Mouse (Mus musculus) thymus, adult 2 months (tissue): ENCODE data around the gene Dbp. TPM values are rescaled to one million over a fixed set of nuclear protein-coding genes. Genes with fewer than 3 reads are reported as not detected.

ENCODE experiments used
- DNase-seq: peaks from one replicate; pipeline ENCODE4 v3.0.0; 2021
- H3K27ac ChIP-seq: fragments of 200-500 bp; 2 replicates; pipeline ENCODE4 v1.5.1; 2012; ENCODE audit warnings: low read length, control low read depth; ENCODE audit not compliant: control insufficient read depth, insufficient read depth
- H3K27me3 ChIP-seq: fragments of 200-500 bp; 2 replicates; pipeline ENCODE4 v1.6.1; 2012; ENCODE audit warnings: mild to moderate bottlenecking, low read length, moderate library complexity, mixed read lengths; ENCODE audit not compliant: control insufficient read depth, insufficient read depth
- H3K36me3 ChIP-seq: fragments of 200-500 bp; 2 replicates; pipeline ENCODE4 v1.6.1; 2012; ENCODE audit warnings: mild to moderate bottlenecking, low read length, moderate library complexity; ENCODE audit not compliant: control insufficient read depth, insufficient read depth
- H3K4me1 ChIP-seq: fragments of 200-500 bp; replicated peaks from 2 replicates; pipeline ENCODE4 v1.6.1; 2012; ENCODE audit warnings: low read length; ENCODE audit not compliant: control insufficient read depth, insufficient read depth
- H3K4me3 ChIP-seq: fragments of 200-500 bp; 2 replicates; pipeline ENCODE4 v1.5.1; 2012; ENCODE audit warnings: mild to moderate bottlenecking, low read length, control low read depth, moderate library complexity; ENCODE audit not compliant: control insufficient read depth, insufficient read depth
- CTCF ChIP-seq: fragments of 200-500 bp; IDR thresholded peaks from 2 replicates; pipeline ENCODE4 v1.5.1; 2012; ENCODE audit warnings: mild to moderate bottlenecking, control low read depth, low read length, moderate library complexity, borderline replicate concordance; ENCODE audit not compliant: control insufficient read depth, poor library complexity, insufficient read depth; ENCODE audit errors: extremely low read depth
- POLR2A ChIP-seq: fragments of 200-500 bp; IDR thresholded peaks from 2 replicates; pipeline ENCODE4 v1.6.1; 2012; ENCODE audit warnings: mild to moderate bottlenecking, low read length, control low read depth, moderate library complexity; ENCODE audit not compliant: control insufficient read depth, poor library complexity, insufficient read depth; ENCODE audit errors: extremely low read depth
- WGBS: fragments of 180-500 bp; shearing (Covaris S2); methylation state at CpG from one replicate; pipeline ENCODE4 v1.1.7; 2018; 5-methylcytosine and 5-hydroxymethylcytosine counted together
- polyA plus RNA-seq: library from polyadenylated mRNA; depleted of rRNA; stranded (reverse); fragments of >200 nt; gene quantifications from 2 replicates; pipeline ENCODE4 v1.2.3, GENCODE M21; 2012

The Dbp gene
- polyA plus RNA-seq, 1 experiment: 28.2 TPM

DNA sequence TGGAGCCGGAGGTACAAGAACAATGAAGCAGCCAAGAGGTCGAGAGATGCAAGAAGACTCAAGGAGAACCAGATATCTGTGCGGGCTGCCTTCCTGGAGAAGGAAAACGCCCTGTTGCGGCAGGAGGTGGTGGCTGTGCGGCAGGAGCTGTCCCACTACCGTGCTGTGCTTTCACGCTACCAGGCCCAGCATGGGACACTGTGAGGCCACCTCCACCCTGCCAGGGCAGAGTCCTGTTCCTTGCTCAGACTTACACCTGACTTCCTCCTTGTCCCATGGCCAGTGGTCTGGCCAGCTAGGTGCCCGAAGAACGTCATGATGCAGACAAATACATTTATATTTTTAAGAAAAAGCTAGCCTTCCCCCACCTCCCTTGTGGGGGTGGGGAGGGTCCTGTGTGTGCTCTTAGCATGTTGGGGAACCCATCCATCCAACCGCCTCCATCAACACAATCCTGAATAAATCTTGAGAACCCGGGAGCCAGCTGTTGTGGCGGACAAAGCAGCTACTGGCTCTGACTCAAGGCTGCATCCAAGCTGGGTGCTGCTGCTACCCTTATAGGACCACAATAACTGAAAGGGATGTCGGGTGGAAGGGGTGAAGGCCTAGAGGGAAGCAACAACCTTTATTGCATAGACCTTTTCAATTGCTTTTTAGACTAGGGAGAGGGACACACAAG lies 4.9 kb downstream of the Dbp start:
- WGBS: 93% methylated on average over 14 of the region's 14 CpGs
- no peak overlapping the region for H3K27ac ChIP-seq
- no peak for DNase-seq
- H3K4me3 ChIP-seq: no peak overlapping the region
- TF ChIP-seq CTCF: no peak
- peaks cover 42% of the 10 kb centered on the region for H3K4me1 ChIP-seq
- H3K27me3 ChIP-seq: no peaks in the 10 kb centered on the region
- peaks cover 8% of the 10 kb centered on the region for H3K36me3 ChIP-seq

GRCm38 (mm10) chr7:45710477-45711191 lies 5.7 kb downstream of the Dbp start:
- no peak overlapping the region for H3K27ac ChIP-seq
- no peak for DNase-seq
- H3K36me3 ChIP-seq: peaks cover 8% of the 10 kb centered on the region
- peaks cover 41% of the 10 kb centered on the region for H3K4me1 ChIP-seq
- TF ChIP-seq CTCF (no peak), POLR2A (no peak)
- H3K27me3 ChIP-seq: no peaks in the 10 kb centered on the region
- H3K4me3 ChIP-seq: no peak overlapping the region
- whole genome bisulfite sequencing: 94% methylated on average over 20 of the region's 20 CpGs

GRCm38 (mm10) chr7:45711316-45712021 lies 6.6 kb downstream of the Dbp start:
- no peak overlapping the region for H3K27ac ChIP-seq
- no peak overlapping the region for H3K4me3 ChIP-seq
- TF ChIP-seq CTCF: no peak
- TF ChIP-seq POLR2A: no peak
- H3K36me3 ChIP-seq: peaks cover 8% of the 10 kb centered on the region
- peaks cover 39% of the 10 kb centered on the region for H3K4me1 ChIP-seq
- 95% methylated on average over 24 of the region's 24 CpGs for WGBS
- no peaks in the 10 kb centered on the region for H3K27me3 ChIP-seq
- DNase-seq: no peak

- H3K4me3 ChIP-seq: no peak overlapping the region
- H3K27ac ChIP-seq: no peak overlapping the region
- H3K36me3 ChIP-seq: peaks cover 8% of the 10 kb centered on the region
- TF ChIP-seq CTCF: no peak
- TF ChIP-seq POLR2A: no peak
- H3K27me3 ChIP-seq: no peaks in the 10 kb centered on the region
- DNase-seq: no peak
- 95% methylated on average over 21 of the region's 21 CpGs for WGBS
- peaks cover 40% of the 10 kb centered on the region for H3K4me1 ChIP-seq
Observed at GRCm38 (mm10) chr7:45712022-45712757, 7.3 kb downstream of the Dbp start.

DNA sequence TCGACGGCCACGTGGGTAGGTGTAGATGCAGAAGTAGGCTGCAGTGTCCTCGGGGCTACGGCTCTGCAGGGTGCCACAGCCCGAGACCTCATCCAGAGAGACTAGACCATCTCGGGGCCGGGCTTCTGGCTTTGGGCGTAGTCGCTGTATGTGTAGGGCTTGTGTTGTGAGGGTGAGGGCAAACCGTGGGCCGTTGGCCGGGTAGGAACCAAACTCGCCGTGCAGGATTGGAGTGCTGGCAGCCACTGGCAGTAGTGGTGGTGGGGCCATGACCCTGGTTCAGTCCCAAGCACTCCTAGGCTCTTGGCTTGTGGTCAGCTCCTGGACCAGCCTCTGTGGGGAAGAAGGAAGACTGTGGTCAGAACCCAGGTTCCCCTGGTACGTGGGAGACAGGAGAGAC lies 8.5 kb downstream of the Dbp start:
- H3K27me3 ChIP-seq: no peaks in the 10 kb centered on the region
- H3K27ac ChIP-seq: no peak overlapping the region
- peaks cover 8% of the 10 kb centered on the region for H3K36me3 ChIP-seq
- H3K4me1 ChIP-seq: peaks cover 29% of the 10 kb centered on the region
- no peak overlapping the region for H3K4me3 ChIP-seq
- WGBS: 97% methylated on average over 16 of the region's 16 CpGs
- TF ChIP-seq CTCF (no peak), POLR2A (no peak)
- no peak for DNase-seq

- peaks cover 27% of the 10 kb centered on the region for H3K4me1 ChIP-seq
- H3K27me3 ChIP-seq: no peaks in the 10 kb centered on the region
- peaks cover 8% of the 10 kb centered on the region for H3K36me3 ChIP-seq
- no peak overlapping the region for H3K27ac ChIP-seq
- no peak for DNase-seq
- WGBS: 92% methylated on average over 6 of the region's 6 CpGs
- TF ChIP-seq CTCF (no peak), POLR2A (no peak)
- peak overlapping the region; percentile 81; the same call in 1 of the 2 replicates for H3K4me3 ChIP-seq
Observed at GRCm38 (mm10) chr7:45713881-45714520, 9.1 kb downstream of the Dbp start.
